Mouse (Mus musculus) urinary bladder, postnatal 14 days (tissue): Measurements from ENCODE around the gene C77080.

Experiments
- DNase-seq: peaks from one replicate; pipeline ENCODE4 v3.0.0; 2021; ENCODE audit warnings: low spot score

Gene C77080

GRCm38 (mm10) chr4:129261196-129261595, at the start of gene C77080:
C77080 (minus strand) TSS chr4:129261404.
- DNase-seq = no peak

DNA sequence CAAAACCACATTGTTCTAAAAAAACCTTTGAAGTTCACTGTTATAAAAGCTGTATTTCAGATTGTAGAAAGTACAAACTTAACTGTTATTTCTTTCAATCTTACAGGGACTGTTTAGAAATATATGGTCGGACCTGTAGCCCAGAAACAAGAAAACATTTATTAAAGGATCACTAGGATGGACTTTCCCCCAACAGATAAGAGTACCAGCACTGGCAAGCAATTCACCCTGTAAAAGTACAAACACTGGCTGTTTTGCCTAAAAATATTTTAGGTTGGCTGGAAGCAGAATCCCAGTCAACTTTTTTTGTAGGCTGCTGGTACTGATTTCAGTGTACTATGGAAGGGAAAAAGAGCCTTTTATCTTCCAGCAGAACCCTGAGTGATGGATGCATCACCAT, 46.7 kb upstream of the C77080 start:
- DNase-seq = no peak

- DNase-seq = no peak
These were observed 43.1 kb upstream of the C77080 start for GRCm38 (mm10) chr4:129304306-129304705.

- DNase-seq = no peak
These were observed 42.6 kb upstream of the C77080 start for GRCm38 (mm10) chr4:129303816-129304215.

DNA sequence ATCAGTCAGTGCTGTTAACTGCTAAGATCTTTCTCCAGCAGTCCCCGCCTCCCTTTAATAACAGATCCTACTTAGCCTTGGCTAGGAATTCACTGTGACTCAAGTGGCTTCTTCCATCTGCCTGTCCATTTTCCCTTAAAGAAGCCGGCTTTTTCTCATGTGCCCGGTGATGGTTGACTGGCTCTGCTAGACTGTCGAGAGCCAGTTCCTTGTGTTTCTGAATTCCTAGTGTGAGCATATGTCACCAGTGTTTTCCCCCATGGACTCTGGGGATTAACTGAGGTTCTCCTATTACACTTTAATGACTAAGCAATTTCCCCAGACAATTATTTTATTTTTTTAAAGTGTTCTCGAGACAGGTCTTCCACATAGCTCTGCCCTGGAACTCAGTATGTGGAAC, 42.2 kb upstream of the C77080 start:
- DNase-seq = no peak

DNA sequence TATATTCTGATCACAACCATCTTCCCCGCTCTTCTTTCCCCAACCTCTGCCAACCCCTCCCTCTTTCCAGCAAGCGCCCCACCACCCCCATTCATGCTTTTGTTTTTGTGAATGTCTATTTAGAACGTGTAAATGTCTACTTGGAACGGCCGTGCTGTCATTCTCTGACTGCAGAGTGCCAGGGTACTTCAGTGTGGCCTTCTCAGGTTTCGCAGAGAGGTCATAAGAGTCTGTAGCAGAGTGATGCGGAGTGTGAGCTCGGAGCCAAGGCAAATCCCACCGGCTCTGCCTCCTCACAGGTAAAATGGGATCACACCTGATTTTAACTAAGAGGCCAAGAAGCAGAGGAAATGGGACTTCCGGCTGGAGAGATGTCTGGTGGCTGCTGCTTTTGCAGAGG, 37.9 kb upstream of the C77080 start:
- no peak for DNase-seq

- DNase-seq = no peak
These were observed 36.5 kb upstream of the C77080 start for GRCm38 (mm10) chr4:129297724-129298123.

DNA sequence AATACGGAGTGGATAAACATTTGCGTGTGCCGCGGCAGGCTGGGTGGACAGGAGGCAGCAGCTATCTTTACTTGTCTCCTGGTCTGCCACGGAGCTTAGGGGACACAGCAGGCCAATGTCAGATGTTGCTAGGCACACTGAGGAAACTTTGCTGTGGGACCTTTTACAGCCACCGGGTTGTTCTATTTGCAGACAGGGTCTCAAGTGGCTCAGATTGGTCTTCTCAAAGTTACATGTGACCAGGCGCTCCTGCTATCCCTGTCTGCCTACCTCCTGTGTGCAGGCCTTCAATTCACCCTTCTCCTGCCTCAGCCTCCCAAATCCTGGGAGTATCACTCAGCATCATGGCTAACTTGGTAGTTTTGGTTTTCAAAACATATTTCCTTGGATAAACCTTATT, 34.9 kb upstream of the C77080 start:
- DNase-seq = no peak

DNA sequence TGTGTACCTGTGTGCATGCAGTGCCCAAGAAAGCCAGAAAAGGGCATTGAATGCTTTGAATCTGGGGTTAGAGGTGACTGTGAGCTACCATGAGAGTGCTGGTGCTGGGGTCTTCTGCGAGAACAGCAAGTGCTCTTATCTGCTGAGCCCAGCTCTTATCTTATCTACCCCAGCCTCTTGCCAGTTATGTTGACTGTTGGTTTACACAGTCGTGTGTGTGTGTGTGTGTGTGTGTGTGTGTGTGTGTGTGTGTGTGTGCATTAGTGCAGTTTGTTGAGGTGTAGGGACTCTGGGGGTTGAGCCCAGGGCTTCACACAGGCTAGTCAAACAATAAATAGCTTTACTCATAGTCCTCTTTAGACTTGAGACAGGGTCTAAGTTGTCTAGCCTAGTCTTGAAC, 34.0 kb upstream of the C77080 start:
- DNase-seq = no peak

DNA sequence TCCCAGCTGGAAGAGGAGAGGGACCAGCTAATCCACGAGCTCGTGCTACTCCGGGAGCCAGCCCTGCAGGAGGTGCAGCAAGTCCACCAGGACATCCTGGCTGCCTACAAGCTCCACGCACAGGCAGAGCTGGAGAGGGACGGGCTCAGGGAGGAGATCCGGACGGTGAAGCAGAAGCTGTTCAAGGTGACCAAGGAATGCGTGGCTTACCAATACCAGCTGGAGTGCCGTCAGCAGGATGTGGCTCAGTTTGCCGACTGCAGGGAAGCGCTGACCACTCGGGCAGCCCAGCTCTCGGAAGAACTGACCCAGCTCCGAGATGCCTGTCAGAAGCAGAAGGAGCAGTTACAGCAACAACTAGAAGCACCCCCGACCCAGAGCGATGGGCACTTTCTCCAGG, 32.5 kb upstream of the C77080 start:
- no peak for DNase-seq

GRCm38 (mm10) chr4:129292831-129293230, 31.6 kb upstream of the C77080 start:
- no peak for DNase-seq

DNA sequence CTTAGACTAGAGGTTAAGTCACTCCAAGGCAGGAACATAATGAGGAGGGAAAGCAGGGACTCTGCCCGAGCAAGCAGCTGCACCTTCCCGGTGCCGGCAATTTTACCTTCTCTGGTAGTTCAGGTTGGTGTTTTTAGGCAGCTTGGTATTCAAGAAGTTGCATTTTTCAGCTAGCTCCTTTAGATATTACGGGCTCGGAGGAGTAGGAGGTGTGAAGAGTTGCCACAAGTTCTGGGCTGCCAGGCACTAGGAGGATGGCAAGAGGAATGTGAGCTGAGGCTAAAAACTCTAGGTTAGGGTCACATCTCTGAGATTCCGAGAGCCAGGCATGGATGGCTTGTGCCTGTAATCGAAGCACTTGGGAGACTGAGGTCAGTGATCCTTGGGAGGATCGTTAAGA, 28.5 kb upstream of the C77080 start:
- DNase-seq = no peak

GRCm38 (mm10) chr4:129288067-129288466, 26.9 kb upstream of the C77080 start:
- no peak for DNase-seq

- DNase-seq = peak; percentile 32
These were observed 26.3 kb upstream of the C77080 start, which contains the start of gene Sync for GRCm38 (mm10) chr4:129287472-129287981. Sync (plus strand) TSS chr4:129287617.

GRCm38 (mm10) chr4:129286683-129287471, 25.7 kb upstream of the C77080 start:
- no peak for DNase-seq

- no peak for DNase-seq
These were observed 24.9 kb upstream of the C77080 start for GRCm38 (mm10) chr4:129286001-129286682.

DNA sequence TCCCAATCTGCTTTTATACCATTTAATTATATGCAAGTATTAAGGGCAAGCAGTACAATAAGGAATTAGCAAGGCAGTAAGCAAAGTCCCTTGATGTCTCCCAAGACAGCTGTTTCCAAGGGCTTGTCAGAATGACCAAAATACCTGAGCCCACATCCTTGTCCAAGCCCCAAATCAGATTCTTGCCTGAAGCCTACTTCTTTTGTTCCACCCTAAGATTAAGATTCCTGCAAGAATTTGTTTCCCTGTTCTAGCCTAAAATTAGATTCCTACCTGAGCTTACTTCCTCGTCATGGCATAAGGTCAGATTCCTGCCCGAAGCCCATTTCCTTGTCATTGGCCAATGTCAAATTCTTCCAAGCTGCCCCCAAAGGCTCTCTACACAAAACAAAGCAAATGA, 23.5 kb upstream of the C77080 start:
- DNase-seq = no peak

- no peak for DNase-seq
These were observed 22.0 kb upstream of the C77080 start for GRCm38 (mm10) chr4:129283226-129283625.

GRCm38 (mm10) chr4:129282786-129283185, 21.6 kb upstream of the C77080 start:
- DNase-seq = no peak

- peak; percentile 98 for DNase-seq
These were observed 15.3 kb upstream of the C77080 start for GRCm38 (mm10) chr4:129276453-129276865.

- peak; percentile 84 for DNase-seq
These were observed 11.5 kb upstream of the C77080 start for GRCm38 (mm10) chr4:129272756-129273046.

DNA sequence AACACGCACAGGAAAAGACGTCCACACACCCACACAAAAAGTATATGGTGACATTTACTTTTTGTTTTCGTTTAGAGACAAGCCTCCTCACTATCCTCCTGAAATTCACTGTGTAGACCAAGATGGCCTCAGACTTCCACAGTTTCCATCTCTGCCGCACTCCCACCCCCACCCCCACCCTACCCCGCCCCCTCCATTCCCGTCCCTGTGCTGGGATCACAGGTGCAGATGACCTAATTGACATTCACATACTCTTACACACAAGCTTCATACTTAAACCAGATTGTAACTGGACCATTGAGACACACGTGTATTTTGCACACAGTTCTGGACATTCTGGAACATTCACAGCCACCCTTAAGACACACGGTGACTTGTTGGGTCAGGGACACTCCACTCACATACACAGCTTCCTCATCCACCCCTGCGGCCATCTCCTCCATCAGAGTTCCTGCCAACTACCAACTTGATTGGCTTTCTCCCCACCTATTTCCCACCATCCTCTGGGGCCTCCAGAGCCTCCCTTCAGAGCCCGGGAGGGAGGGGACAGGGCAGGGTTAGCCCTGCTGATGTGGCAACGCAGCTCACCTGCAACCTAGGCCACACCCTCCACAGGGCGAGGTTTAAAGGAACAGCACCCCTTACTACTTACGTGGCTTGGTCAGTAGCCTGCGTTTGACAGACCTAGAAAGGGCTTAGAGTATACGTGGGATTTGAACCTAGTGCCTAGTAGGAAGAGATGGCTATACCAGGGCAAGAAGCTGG, 11.0 kb upstream of the C77080 start:
- DNase-seq = peak; percentile 87

DNA sequence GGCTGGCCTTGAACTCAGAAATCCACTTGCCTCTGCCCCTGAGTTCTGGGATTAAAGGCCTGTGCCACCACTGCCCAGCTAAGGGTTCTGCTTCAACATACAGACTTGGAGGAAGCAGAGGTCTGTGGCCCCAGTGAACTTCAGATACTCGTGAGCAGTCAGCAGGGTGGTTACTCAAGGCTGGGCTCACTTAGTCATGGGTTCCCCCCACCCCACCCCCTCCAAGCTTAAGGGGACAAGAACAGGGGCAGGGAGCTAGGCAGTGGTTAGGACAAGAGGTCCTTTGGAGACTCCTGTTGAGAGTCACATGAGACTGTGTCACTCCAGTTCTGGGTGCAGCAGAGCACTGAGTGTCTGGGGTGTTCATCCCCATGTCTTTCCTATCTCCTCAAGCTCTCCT, 7.5 kb upstream of the C77080 start:
- no peak for DNase-seq
